Mouse (Mus musculus) adrenal gland, adult 18-20 months (tissue): ENCODE results near the gene 6430571L13Rik. TPM values are rescaled to one million over a fixed set of nuclear protein-coding genes. Genes with fewer than 3 reads are reported as not detected.
A peak's percentile ranks its signal among the peaks of the same experiment; 100 is the strongest.

Source experiments
- DNase-seq, 2 experiments: peaks; one replicate each; pipeline ENCODE4 v3.0.0; 2021 to 2022; ENCODE audit warnings: low spot score in 2 of 2
- total RNA-seq, 2 experiments: library from RNA; stranded (reverse); gene quantifications; 1 replicate in 1 of 2; 2 replicates in 1 of 2; pipeline ENCODE4 v1.2.3; 2021

The 6430571L13Rik gene
- total RNA-seq, 2 experiments from 2014 or later: 0.30 to 1.3 TPM

- peak; percentile 63 to 68 for DNase-seq
Observed at GRCm38 (mm10) chr9:107338172-107338883, 2.1 kb upstream of the 6430571L13Rik start, which contains the start of gene Hemk1. Hemk1 (minus strand) TSS chr9:107338350.

GRCm38 (mm10) chr9:107340911-107341645 lies 676 bp downstream of the 6430571L13Rik start:
- DNase-seq: no peak

GRCm38 (mm10) chr9:107342201-107342709 lies 1.9 kb downstream of the 6430571L13Rik start:
- no peak for DNase-seq

GRCm38 (mm10) chr9:107343146-107343943 lies 2.9 kb downstream of the 6430571L13Rik start:
- DNase-seq: no peak

- no peak for DNase-seq
Observed at GRCm38 (mm10) chr9:107344027-107344426, 3.6 kb downstream of the 6430571L13Rik start.

- DNase-seq: no peak
Observed at GRCm38 (mm10) chr9:107346081-107346480, 5.7 kb downstream of the 6430571L13Rik start.

- DNase-seq: no peak
Observed at GRCm38 (mm10) chr9:107347586-107348183, 7.3 kb downstream of the 6430571L13Rik start.

- DNase-seq: no peak
Observed at GRCm38 (mm10) chr9:107349321-107349720, 8.9 kb downstream of the 6430571L13Rik start.

- DNase-seq: no peak
Observed at GRCm38 (mm10) chr9:107354826-107355225, 14.4 kb downstream of the 6430571L13Rik start.

- DNase-seq: peak; percentile 37 to 61
Observed at GRCm38 (mm10) chr9:107355870-107356765, 15.7 kb downstream of the 6430571L13Rik start.

- peak; percentile 82 for DNase-seq
Observed at GRCm38 (mm10) chr9:107357651-107358050, 17.2 kb downstream of the 6430571L13Rik start.

GRCm38 (mm10) chr9:107360989-107361388 lies 20.6 kb downstream of the 6430571L13Rik start:
- no peak for DNase-seq

GRCm38 (mm10) chr9:107366644-107367043 lies 26.2 kb downstream of the 6430571L13Rik start:
- peak; percentile 47 to 55 for DNase-seq

- no peak for DNase-seq
Observed at GRCm38 (mm10) chr9:107368302-107368701, 27.9 kb downstream of the 6430571L13Rik start.

- no peak for DNase-seq
Observed at GRCm38 (mm10) chr9:107369270-107370105, 29.1 kb downstream of the 6430571L13Rik start.

- DNase-seq: no peak
Observed at GRCm38 (mm10) chr9:107370106-107370463, 29.7 kb downstream of the 6430571L13Rik start.

GRCm38 (mm10) chr9:107372441-107372840 lies 32.0 kb downstream of the 6430571L13Rik start:
- no peak for DNase-seq

GRCm38 (mm10) chr9:107374623-107375022 lies 34.2 kb downstream of the 6430571L13Rik start:
- no peak for DNase-seq

- DNase-seq: no peak
Observed at GRCm38 (mm10) chr9:107375451-107375850, 35.0 kb downstream of the 6430571L13Rik start.
